Mouse (Mus musculus) testis, postnatal 14 days (tissue): ENCODE data around the gene Dync1i1.
"Not testable (repeated sequence)": the region's sequence is repeated elsewhere in the genome, so short reads cannot be mapped to it uniquely, and the experiment has no call there.

Experiments
- DNase-seq: peaks from one replicate; pipeline ENCODE4 v3.0.0; 2021; ENCODE audit warnings: low spot score

Gene Dync1i1

DNA sequence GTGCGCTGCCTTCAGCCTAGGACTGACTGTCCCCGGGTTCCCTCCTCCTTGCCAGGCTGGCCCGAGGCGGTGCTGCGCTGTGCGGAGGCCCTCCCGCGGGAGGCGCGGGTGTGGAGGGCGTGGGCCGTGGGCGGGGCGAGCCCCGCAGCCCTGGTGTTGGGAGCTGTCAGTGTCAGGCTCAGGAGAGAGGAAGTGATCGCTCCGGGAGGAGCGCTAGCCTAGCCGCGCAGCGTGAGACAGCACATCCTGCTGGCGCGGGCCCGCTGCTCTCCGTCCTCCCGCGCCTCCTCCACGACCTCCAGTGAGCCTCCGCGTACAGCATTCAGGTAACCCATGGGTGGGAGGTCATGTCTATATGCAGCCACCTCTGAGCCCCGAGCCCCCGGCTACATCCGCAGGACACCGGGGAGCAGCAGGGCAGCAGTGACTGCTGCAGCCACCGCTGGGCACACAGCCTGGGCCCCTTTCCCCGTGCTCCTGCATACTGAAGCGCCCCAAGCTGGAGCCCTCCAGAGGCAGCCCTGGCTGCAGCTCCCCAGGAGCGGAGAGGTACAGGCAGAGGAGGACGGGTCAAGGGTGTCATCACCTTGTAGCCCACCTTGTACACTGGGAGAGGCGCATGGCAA, at the start of gene Dync1i1:
Dync1i1 (plus strand) TSS at position 29 of the 626 bp plus-strand sequence.
- peak; percentile 71 for DNase-seq

DNA sequence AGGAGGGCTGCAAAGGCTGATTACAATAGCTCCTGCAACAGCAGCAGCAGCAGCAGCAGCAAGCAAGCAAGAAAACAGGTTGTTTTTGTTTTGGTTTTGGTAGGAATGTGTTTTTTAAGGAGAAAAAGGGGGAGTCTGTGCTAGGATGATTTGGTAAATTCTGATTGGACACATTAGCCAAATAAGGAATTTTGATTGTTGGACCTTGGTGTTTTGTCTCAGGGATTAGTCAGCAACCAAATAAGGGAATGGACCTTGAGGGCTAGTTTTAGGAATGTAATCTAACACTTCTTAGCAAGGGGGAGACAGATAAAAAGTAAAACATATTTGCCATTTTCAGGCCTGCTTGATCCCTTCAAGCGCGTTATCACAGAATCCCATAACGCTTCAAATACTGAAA, 45.7 kb upstream of the Dync1i1 start:
- no peak for DNase-seq

DNA sequence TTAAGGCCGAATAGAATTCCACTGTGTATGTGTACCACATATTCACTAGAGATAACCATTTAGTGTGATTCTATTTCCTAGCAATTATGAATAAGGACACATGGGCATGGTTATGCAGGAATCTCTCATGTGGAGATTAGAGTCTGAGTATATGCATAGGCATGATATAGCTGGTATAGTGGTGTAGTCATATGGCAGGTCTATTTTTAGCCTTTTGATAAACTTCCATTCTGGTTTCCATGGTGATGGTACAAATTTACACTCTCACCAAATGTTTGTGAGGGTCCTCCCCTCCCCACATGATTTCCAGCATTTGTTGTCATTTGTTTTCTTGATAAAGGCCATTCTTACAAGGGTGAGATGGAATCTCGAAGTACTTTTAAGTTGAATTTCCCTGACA, 23.6 kb upstream of the Dync1i1 start:
- no peak for DNase-seq

DNA sequence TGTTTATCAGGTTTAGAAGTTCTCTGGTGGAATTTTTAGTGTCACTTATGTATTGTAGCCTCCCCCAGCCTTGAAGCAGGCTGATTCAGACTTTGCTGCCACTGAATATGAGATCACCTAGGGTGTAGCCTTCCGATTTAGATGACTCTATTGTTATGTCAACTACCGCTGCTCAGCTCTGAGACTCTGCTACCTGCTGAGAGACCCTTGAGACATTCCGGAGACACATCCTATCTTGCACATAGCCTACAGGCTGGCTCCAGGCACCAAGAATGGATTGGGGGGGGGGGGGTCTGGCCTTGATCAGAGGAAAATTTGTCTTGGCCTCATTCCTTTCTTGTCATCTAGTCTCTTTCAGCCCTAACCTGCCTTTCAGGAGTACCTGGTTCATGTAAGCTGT, 17.5 kb upstream of the Dync1i1 start:
- DNase-seq: not testable (repeated sequence)

DNA sequence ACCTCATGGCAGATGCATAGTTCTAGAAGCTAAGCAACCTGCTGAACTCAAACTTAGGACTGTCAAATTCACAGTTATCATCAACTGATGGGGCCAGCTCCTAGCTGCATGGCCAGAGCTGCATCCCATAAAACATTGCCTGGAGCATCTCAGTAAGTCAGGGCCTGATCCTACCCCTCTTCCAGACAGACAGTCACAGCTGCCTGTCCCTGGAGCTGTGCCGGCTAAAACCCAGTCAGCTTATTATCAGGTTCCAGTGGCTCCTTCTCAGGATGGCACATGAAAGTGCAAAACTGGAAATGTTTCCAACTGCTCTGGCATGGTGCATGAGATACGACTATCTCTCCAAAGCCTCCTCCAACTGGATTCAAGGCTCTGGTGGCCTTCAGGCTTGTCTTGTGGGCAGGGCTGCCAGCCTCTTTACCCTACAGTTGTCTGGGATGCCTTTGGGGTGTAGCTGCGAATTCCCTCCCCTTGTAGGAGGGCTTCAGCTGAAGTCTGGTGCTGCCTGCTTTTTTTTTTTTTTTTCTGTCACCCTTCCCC, 15.3 kb upstream of the Dync1i1 start:
- peak; percentile 70 for DNase-seq

DNA sequence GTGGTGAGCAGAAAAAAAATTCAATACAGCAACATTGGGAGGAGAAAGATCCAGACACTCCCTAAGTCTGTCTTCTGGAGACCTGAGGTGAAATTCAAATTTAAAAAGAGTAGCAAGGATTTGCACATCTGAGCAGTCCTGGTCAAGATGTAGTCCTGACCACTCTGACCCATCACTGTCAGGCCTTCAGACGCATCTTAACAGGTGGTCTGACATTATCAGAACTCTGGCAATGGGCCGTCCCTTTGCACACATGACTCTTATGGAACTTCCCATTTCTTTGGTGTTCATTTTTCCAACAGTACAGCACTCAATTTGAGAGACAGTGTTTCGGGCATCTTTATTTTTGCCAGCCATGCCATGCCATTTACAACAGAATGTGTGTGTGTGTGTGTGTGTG, 12.8 kb upstream of the Dync1i1 start:
- DNase-seq: no peak

DNA sequence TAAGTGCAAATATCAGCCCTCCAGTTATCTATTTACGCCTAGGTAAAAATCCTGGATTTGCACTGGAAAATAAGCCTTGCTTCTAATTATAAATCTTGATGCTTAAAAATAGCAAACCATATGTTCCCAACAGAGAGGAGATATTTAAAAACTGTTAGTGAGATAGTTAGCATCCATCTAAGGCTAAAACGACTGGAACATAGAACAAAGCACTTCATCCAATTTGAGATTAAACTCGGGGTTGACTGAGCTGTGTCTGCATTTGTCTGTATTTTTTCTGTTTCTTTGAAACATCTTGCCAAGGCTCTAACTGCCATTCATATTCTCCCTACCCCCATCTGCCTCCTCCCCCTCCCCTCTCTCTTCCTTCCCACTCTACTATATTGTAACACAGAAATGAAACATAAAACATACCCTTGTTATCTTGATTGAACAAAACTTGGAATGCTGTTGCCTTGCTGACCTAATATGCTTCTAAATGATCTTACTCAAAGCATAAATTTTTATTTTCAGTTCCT, 10.3 kb upstream of the Dync1i1 start:
- no peak for DNase-seq

DNA sequence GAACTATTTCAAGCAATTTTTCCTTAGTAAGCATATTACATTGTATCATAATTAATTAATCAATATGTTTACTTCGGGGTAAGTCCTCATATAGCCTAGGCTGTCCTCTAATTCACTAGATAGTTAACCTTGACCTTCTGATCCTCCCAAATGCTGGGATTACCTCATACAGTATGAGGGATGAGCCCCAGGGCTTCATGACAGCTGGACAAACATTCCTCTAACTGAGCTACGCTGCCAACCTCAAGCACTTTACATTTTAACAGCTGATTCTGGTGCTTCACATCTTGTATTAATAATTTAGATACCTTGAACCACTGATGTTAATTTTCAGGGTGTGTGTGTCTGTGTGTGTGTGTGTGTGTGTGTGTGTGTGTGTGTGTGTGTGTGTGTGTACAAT, 6.5 kb upstream of the Dync1i1 start:
- DNase-seq: no peak

DNA sequence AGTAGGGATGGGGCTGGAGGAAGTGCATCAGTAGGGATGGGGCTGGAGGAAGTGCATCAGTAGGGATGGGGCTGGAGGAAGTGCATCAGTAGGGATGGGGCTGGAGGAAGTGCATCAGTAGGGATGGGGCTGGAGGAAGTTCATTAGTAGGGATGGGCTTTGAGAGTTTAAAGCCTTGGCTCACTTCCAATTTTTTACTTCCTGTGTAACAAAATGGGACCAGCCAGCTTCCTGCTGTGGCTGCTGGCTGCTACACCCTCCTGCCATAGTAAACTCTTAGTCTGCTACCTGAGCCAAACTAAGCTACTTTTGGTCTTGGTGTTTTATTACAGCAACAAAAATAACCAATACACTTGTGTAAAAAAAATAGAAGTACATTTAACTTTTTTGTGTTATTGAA, 4.7 kb upstream of the Dync1i1 start:
- DNase-seq: not testable (repeated sequence)

DNA sequence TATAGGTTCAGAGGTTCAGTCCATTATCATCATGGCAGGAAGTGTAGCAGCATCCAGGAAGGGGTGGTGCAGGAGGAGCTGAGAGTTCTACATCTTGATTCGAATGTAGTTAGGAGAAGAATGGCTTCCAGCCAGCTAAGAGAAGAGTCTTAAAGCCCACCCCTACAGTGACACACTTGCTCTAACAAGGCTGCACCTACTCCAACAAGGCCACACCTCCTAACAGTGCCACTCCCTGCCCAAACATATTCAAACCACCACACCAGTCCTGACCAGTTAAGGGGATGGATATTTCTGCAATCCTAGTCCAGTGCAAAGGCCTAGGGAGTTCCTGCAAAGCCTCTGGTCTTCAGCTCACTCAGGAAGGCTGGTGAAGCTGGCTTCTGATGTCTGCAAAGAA, 1.5 kb upstream of the Dync1i1 start:
- no peak for DNase-seq

DNA sequence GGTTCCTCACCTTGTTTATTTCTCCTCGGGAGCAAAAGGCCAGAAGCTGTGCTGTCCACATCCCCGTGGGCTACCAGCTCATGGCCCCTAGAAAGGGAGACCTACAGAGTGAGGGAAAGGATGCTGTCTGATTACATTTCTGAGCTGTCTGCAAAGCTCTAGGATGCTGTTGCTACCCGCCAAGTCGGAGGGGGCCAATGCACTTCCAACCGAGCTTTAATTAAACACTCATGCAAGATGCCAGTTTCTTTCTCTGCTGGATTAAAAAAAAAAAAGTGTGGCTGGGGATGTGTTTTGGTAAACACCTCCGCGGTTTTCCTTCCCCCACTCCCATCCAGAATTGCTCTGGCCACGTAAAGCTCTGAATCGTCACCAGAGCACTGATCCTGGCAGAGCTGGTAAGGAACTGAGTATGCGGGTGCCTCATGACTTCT, 815 bp downstream of the Dync1i1 start:
- no peak for DNase-seq

DNA sequence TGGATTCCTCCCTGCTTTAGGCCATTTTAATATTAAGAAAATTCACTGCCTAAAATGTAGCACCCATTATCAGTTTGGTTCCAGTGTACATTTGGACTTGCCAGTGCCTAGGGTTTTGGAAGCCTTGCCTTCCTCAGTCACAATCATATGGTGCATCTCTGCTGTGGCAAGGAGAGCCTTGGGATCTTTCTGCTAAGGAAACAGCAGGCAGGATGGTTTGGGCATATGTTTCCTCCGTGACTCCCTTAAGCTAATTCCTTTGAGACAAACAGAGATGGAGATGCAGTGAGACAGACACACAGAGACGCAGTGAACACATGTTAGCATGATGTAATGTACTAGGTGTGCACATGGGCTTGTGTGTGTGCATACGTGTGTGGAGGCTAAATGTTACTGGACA, 7.8 kb downstream of the Dync1i1 start:
- DNase-seq: no peak

DNA sequence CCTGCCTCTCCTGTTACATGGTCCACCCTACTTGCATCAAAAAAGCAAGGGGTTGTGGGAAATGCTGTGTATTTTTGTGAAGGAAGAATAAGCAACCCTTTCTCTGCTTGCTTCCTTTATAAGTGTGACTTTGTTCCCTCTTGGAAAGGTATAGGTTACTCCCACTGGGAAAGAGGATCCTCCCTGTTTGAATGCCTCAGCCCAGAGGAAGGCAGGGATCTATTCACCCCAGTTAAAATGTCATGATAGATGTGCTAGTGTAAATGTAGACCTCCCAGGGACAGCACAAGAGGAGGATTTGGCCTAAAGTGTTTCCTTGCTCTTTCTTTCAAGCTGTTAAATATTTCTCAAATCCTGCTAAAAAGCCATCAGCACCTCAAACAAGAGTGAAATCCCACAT, 9.0 kb downstream of the Dync1i1 start:
- no peak for DNase-seq

DNA sequence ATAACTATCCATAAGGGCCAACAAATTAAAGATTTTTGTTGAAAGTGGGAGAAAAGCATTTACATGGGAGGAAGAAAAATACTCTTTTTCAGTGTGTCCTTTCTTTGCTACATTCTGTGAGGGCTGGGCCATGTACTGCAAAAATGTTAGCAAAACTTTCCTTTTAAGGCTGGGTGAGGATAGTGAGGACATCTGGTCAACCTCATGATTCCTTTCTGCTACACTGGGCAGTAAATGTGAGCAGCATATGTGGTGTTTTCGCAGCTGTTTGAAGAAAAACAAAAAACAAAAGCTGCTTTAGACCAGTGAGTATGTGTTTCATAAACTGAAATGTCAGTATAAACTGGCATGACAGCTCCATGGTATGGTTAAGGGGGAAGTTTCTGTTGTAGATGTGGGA, 9.4 kb downstream of the Dync1i1 start:
- no peak for DNase-seq

DNA sequence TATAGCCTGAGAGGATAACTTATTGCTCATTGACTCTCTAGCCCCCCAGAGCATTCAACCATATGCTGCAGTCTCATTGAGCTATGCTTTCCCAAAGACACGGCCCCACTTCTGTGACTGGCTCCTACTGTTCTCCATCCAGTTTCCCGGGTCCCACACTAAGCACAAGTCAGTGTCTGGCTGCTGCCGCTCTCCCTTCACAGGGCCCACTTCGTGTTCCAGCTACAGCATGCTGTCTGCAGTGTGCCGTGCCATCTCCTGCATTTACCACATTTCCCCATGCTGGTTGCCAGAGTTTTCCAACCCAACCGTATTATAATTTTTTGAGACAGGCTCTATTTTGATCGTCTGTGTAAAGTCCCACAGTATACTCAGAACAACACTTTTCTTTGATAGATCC, 14.3 kb downstream of the Dync1i1 start:
- no peak for DNase-seq

DNA sequence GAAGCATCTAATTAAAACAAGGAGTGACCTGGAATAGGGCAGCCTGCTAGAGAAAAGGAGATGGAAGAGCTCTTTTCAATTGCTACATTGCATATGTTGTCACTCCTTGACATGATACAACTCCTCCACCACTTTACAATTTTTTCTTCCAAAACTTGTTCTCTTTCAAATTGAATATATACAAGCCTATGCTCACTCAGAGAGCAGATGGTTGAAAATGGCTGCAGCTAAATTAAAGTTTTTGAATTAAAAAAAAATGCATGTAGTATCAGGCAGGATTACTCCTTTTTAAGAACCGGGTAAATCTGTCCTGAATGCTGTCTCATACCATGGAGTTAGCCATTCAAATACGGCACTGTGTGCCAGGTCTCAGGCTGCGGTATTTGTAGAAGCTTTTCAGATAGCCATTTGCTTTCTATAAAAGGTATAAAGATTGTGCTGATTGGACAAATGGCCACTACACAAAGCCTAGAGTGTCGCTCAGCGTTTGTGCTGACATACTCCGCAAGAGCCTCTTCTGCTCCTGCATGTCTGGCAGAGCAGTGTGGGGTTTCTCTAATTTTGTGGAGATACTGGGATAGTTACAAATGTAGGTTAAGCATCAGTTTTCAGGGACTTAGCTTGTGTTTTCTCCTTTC, 16.1 kb downstream of the Dync1i1 start:
- DNase-seq: no peak

DNA sequence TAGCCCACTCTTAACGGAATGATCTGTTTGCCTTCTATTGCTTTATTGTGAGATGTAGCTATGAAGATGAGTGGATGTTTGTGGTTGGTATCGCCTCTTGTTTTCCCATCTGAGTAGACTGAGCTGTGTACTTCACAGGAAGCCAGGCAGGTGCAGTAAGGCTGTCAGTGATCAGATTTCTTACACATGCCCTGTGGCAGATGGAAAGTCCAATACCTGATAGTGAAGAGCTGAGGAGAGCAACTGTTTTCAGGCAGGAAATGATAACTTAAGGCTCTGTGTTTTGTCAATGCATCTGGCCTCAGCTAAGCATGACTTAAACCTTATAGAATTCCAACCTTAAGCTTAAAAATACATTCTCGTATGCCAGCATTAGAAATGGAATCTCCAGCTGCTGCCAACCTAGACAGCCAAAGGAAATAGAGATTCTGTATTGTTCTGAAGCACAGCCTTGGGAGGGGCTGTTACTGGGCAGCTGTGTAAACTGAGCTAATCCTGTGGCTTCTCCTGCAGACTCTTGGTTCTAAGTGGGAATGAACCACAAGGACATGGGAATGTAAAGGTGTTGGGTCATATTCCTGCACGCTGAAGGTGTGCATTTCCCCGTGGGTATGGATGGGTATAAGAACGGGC, 24.8 kb downstream of the Dync1i1 start:
- DNase-seq: no peak

DNA sequence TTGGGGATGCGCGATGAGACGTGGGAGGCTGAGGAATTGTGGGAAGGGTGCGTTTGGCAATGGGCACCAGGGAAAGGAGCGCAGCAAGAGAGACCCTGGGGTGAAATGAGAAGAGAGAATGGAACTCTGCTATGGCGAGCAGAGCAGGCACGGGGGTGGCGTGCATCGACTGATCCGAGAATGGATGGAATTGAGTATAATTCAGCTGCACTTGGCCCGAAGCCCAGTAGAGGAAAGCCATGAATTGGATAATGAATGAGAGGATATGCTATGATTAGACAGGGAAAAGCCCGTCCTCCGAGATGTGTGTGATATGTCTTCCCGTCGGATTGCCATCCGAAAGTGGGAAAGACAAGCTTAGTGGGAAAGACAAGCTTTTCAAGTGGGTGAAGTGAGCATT, 26.7 kb downstream of the Dync1i1 start:
- no peak for DNase-seq

DNA sequence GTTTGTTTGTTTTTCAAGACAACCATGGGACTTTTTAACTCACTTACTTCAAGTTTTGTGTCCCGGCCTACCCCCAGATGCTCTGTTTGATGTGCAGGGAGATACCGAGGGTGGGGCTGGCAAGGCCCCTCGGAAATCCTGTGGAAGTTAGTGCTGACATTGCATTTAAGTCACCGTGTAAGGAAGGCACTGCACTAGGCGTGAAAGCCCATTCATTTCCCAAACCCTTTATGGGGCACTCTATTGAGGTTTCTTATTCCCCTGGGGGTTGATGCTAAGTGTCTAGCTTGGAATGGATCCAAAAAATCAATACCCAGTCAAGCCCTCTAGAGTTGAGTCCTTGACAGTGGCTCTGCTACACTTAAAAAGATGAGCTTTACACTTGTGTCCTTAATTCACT, 27.2 kb downstream of the Dync1i1 start:
- DNase-seq: no peak

DNA sequence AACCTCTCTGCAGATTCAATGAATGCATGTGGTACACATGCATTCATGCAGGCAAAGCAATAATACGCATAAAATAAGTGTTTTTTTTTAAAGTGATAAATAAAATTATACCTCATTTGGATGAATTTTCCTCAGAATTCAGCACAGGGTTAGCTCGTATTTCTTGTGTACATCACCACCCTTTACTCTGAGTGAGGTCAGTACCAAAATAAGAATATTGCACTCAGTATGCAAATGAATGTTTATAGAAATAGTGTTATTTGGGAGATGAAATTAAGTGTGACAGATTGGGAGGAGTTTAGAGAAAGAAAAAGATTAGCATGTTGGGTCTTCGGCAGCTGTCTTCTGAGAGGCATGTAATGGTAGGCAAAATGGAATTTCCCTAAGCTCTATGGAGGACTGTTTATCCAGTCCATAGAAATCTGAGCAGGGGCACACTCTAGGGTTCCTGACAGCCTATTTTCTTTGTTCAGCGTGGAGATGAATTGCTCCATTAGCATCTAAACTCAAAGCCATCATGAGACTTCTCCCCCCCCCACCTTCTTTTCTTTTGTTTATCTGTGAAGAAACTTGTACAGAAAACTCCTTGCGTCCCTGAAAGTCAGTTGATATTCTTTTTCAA, 31.2 kb downstream of the Dync1i1 start:
- no peak for DNase-seq

DNA sequence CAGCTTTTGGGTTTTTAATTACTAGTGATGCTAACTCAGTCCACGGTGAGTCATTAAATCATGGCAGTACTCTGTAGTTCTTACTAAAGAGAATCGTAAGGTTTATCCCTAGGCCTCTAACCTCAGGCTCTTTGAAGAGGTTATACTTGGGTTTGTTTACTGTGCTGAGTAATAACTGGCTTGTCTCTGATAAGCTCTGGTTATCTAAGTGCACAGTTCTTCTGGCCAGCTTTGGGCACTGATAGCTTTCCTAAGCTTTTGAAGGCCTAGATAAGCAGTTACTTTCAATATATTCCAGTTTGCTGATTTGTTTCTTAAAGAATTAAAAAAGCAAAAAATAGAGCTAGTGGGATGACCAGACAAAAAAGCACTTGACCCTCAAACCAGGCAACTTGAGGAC, 37.5 kb downstream of the Dync1i1 start:
- DNase-seq: no peak

DNA sequence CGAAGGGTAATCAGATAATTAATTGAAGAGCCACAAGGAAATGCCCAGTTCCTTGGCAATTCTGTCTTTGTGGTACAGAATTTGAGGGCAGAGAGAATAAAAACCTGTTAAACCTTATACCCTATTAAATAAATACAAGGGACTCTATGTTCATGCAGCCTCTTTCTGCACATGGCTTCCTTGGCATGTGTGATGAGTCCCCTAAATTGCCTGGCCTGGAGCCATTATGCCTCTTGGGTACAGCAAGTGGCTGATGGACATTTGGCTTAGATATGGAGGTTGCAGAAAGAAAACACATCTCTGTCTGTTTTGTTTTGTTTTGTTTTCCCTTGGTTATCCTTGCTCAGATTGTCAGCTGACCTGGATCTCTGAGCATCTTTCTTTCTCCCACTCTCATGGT, 43.1 kb downstream of the Dync1i1 start:
- DNase-seq: no peak

DNA sequence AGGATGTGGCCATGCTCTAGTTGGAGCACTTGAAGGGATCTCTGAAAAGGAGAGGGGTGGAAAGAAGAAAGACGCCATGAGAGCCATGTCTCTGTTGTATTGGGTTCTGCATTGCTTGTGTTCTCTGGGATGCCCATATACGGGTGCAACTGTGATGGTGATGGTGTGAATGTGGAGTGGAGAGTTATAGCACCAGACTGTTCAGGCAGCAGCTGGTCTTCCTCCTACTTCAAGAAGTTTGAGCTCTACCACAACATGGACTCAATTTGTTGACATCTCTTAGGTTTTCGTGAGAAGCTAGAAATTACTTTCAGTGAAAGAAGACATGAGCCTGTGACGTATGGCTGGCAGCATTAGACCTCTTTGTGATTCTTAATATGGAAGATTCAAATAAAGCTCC, 44.8 kb downstream of the Dync1i1 start:
- DNase-seq: no peak
